Mouse (Mus musculus) megakaryocyte progenitor cell, adult 5-6 weeks (primary cell): ENCODE data around the gene Ctnnd2. TPM values are rescaled to one million over a fixed set of nuclear protein-coding genes. Genes with fewer than 3 reads are reported as not detected.

Experiments used
- ATAC-seq: replicated peaks from 2 replicates; pipeline ENCODE4 v1.8.0; 2016; ENCODE audit warnings: mild to moderate bottlenecking, moderate TSS enrichment, inconsistent platforms; ENCODE audit not compliant: poor library complexity
- total RNA-seq, 2 experiments: library from RNA; stranded (forward) in 1 of 2; stranded (reverse) in 1 of 2; fragments of 157-497, 149-512 nt in 1 of 2; fragments of 200-1000 nt in 1 of 2; gene quantifications; 2 replicates each; pipeline versions ENCODE4 v1.2.3 to v1.2.4; 2015 to 2017

The Ctnnd2 gene
- total RNA-seq, 2 experiments from 2014 or later, result 0.10 TPM; not detected in 1

- ATAC-seq, result peak; percentile 77
These were observed 459.8 kb downstream of the Ctnnd2 start for GRCm38 (mm10) chr15:30632113-30632735.

GRCm38 (mm10) chr15:30633917-30634316 is 461.5 kb downstream of the Ctnnd2 start:
- ATAC-seq, result no peak

- ATAC-seq, result no peak
These were observed 462.1 kb downstream of the Ctnnd2 start for GRCm38 (mm10) chr15:30634522-30634921.

GRCm38 (mm10) chr15:30640651-30641050 is 468.3 kb downstream of the Ctnnd2 start:
- no peak for ATAC-seq

- no peak for ATAC-seq
These were observed 473.3 kb downstream of the Ctnnd2 start for GRCm38 (mm10) chr15:30645688-30646087.

DNA sequence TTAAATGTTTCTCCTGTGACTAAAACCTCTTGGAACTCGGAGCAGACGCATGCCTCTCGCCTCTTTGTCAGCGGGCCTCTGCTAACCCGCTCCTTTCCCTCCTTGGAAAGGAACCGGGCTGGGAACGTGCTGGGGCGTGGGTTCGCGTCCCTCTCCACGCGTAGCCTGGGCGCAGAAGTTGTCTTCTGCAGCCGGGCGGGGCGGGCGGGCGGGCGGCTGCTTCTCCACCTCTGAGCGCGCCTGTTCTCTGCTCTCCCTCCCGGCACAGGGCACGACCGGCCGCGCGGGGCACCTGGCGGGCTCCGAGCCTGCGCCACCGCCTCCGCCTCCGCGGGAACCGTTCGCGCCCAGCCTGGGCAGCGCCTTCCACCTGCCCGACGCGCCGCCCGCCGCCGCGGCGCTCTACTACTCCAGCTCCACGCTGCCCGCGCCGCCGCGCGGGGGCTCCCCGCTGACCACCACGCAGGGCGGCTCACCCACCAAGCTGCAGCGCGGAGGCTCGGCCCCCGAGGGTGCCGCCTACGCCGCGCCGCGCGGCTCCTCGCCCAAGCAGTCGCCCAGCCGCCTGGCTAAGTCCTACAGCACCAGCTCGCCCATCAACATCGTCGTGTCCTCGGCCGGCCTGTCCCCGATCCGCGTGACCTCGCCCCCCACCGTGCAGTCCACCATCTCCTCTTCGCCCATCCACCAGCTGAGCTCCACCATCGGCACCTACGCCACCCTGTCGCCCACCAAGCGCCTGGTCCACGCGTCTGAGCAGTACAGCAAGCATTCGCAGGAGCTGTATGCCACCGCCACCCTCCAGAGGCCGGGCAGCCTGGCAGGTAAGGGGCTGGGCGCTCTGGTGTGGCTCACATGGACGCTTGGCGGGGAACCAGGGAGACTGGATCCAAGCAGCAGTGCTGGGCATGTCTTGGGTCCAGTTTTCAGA is 474.4 kb downstream of the Ctnnd2 start:
- ATAC-seq, result peak; percentile 45

GRCm38 (mm10) chr15:30647679-30648311 is 475.4 kb downstream of the Ctnnd2 start:
- peak; percentile 40; the same call in 1 of the 2 replicates for ATAC-seq

- peak; percentile 77 for ATAC-seq
These were observed 477.6 kb downstream of the Ctnnd2 start for GRCm38 (mm10) chr15:30649964-30650363.

GRCm38 (mm10) chr15:30655433-30655832 is 483.0 kb downstream of the Ctnnd2 start:
- ATAC-seq, result no peak

DNA sequence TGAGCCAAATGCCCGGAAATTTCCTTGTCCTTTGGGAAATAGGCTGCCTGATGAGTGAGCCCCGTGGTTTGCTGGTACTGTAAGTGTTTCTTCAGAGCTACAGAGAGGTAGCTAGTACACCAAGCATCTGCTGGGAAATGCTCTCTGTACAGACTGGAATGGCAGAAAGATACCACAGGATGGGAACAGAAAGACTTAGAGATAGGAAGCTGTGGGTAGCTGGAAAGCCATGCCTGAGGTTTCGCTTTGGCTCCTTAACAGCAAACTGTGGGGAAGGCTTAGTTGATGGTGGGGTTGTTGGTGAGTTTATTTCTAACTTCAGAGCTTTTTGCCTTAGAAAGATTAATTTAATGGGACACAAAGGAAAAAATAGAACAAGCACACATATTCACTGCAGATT is 485.2 kb downstream of the Ctnnd2 start:
- ATAC-seq, result peak; percentile 54

DNA sequence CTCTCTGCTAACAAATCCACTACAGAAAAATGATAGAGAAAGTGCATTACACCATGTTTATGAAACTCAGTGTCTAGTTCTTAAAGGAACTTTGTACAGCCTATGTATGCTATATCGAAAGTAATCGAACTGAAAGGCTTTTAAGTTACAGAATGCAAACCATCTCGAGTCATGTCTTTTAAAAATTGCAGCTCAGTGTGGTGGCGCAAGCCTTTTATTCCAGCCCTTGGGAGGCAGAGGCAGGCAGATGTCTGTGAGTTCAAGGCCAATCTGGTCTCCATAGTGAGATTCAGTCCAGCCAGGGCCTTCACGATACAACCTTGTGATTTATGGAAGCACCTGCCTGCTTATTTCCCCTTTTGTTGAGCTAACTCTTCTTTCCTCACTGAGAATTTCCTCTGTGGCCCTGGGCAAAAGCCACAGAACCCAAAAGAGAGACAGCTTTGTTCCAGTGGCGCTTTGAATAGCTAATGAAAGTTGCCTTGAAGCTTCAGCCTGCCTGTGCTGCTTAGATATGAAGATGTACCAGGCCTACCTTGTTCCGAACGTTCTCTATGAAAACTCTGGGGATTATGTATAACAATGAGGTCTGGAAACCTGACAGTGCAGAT is 488.3 kb downstream of the Ctnnd2 start:
- ATAC-seq, result peak; percentile 79

DNA sequence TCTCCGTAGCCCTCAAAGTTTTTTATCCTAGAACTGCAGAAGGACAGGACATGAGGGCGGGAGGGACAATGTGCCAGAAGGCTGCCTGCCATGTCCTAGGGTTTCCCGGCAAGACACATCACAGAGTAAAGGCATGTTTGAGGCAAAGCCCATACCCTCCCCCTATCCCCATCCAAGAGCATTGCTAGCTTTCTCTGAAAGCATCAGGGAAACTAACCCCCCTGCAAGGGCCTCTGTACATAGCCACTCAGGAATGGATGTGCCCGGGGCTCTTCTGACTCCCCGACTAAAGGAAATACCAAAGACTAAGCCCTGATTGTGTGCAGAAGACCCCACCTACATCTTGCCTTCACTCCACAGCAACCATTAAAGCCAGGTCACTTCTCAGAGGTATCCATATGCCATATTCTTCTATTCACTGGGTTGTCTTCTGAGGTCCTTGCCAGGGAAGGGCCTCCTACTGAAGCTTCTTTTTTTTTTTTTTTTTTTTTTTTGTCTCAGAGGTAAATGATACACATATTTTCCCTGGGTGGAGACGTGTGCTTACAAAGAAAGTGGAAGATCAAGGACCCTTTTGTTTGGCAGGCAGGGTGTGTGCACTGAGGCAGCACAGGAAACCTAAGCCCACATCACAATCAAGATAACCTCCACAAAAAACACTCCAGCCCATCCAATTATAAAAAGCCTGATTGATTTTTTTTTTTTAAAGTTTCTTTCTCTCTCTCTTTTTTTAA is 489.5 kb downstream of the Ctnnd2 start:
- no peak for ATAC-seq

DNA sequence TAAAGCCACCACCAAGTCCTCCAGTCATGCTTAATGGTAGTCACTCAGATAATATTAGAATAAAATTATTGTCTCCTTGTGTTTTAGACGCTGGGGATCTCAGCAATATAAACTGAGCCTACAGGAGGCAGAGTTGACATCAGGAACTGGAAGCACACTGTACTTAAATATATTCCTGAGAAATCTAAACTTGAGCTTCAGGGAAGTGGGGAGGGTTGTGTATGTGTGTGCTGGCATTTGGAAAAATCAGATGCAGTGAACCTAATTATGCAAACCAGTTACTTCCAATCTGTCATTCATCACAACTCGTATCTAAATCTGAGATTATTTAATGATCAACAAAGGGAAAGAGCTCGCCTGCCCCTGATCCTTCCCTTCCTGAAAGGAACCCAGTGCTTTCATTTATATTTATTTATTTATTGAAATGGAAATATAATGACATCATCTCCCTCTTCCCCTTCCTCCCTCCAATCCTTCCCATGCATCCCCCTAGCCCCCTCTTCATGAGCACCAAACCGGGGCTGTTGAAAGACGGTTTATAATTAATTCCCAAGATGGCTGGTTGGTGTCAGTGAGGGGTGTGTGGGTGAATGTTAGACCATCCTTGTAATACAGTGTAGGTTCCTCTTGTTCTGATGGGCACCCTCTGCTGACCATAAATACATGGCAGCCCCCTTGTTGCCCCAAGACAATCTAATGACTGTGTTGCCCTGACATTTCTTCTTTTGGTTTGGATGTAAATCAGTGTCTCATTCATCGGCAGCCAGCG is 495.6 kb downstream of the Ctnnd2 start:
- ATAC-seq, result no peak

DNA sequence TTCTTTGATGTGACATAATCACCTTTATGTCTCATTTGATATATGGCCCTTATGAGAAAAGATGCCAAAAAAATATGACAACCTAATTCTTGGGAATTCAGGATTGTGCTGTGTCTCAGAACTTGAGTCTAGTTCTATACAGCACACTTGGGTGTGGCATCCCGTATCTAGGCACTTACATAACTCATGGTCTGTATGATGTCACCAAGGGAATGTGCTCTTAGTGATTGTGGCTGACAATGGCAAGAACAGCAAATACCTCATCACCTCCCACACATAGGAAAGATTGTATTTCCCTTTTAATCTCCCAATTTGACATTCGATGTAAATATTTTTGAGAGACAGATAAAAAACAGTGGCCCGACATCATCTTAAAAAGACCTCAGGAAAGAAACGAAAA is 509.5 kb downstream of the Ctnnd2 start:
- no peak for ATAC-seq

DNA sequence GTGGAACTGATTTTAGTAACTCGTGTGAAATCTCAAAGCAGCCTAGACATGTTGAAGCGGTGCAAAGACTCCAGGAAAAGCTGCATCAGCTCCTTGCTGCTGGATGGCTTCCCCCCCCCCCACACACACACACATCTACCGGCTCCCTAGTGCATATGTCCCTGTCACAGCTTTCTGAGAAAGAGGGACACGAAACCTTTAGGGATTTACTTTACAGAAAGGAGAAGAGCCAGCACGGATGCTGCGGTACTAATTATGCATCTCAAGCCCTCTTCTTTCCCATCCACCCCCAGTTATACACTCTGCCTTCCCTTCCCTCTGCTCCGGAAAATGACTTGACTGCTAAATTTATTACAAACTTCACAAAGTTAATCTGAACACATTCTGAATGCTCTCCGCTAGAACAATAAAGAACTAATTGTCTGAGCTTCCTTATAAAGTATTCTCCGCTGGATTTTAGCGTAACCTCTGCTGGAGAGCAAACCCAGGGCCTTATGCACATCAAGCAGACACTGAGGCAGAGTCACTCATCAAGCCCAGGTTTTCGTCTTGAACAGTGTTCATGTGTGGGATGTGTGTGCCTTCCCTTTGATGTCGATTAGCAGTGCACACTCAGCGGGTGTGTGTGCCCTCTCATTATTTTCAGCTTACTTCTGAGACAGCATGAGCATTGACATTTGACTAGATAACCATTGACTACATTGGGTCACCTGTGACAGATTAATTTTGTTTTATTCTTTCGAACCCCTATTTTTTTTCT is 510.1 kb downstream of the Ctnnd2 start:
- no peak for ATAC-seq

DNA sequence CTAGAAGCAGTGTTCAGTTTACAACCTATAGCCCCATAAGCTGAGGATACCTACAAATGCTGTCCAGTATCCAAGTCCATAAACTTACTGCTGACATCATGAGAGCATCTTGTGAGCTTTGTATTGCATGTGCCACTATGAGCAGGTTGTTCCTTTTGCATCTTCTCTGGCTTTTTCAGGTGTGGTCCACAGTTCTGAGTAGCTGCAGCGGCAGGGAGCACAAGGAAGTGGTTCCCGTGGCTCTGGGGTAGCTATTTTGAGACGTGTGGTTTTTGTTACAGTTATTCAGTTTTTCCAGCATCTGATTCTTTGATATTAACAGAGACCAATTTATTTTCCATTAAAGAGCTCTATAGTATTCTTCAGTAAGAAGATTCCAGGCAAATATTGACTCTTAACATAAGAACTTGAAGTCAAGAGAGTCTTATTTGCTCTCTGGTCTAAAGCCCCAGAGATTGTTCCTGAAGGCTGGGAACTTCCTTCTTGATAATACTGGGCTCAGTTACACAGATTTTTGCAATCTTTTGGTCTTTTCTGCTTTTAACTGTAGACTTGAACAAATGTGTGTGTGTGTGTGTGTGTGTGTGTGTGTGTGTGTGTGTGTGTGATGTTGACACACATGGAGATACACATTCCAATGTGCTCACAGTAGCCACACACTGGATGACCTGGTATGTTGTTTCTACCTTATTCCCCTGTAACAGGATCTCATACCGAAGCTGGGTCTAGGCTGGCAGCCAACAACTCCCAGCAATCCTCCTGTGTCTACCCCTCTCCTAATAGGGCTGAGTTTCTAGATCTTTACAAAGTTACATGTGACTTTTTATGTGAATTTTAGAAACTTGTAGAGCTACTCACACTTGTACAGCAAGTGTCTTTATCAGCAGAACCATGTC is 514.1 kb downstream of the Ctnnd2 start:
- 0 out of 2 replicates have a peak, but pooled peaks have one; percentile 26 for ATAC-seq

DNA sequence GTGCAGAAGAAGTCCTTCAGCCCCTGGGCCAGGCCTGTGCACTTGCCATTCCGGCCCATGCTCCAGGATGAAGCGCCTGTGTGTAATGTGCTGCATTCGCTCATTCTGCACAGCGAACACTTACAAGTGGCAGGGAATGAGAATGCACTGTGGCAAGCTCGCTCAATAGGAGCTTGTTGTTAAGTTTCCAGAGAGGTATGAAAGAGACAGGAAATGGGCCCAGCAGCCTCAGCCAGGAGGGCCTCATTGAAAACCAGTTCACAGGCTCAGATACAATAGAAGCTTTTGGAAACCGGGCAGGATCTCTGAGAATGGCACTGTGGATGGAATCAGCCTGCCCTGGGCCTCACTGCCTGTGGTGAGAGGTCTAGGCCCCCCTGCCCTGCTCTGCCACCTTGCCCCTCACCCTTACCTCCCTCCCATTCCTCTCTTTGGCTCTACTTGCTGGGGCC is 521.4 kb downstream of the Ctnnd2 start:
- no peak for ATAC-seq

GRCm38 (mm10) chr15:30694286-30694685 is 521.9 kb downstream of the Ctnnd2 start:
- no peak for ATAC-seq
